Mouse (Mus musculus): ENCODE measurements around the gene Ttc4. TPM values are rescaled to one million over a fixed set of nuclear protein-coding genes. Genes with fewer than 3 reads are reported as not detected.

Gene Ttc4
- polyA plus RNA-seq (2012; rRNA removed) = 12.4 and 14.4 TPM in 2 replicates

DNA sequence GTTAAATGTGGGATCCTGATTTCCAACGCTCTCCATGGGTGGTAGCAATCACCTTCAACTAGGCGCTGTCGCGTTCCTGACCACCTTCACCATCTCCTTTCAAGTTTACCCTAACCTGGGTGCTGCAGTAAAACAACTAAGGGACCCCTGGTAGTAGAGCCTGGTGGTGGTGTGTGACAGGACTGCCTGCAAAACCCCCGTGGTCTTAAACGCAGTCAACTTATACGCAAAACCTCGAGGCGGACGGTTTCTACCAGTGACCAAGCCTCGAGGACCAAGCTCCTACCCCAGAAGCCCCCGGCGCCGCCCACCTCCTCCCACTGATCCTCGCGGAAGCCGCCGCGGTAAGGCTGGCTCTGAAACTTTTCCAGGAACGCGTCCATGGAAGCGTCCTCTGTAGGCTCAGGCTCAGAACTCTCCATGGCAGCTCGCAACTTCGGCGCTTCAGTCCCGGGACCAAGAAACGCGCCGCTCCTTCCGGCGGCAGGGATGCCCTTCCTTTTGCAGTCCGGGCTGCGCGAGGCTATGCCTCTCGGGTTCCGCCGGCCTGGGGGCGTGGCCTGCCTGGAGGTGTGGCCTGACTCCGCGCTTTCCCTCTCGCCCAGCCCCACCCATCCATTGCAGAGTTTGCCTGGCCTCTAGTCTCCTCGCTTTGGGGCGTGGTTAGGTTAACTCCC, at the start of gene Ttc4:
Ttc4 (minus strand) TSS at position 503 of the 677 bp plus-strand sequence.

DNA sequence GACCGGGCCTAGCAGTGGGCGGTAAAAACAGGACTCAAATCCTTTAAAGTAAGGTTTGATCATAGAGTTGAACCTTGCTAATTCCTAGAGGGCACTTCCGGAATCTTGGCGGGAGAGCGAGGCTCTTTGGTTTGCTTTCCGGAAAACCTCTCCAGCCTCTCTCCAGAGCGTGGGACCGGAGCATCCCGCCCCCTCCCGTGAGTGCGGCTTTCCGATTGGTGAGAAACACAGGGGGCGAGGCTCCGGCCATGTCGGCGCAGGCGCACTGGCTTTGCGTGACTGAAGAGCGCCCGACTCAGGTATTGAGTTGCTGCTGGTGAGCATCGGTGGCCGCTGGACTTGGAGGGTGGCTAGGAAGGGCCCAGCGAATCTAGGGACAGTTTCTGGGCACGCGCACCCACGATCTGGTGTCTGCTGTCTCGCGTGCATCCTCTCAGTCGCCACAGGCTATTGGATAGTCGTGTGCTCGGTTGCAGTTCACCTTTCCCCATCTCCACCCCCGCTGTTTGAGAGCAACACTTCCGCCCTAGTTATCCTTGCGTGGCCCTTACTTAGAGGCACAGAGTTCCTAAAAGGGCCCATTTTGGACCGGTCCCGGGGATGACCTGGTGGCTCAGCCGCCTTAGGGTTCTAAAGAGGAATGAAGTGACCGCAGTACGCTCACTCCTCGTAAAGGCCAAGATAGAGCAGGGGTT, 27.8 kb downstream of the Ttc4 start, which contains the start of gene Pars2:
Pars2 (plus strand) TSS at position 237 of the 695 bp plus-strand sequence.

DNA sequence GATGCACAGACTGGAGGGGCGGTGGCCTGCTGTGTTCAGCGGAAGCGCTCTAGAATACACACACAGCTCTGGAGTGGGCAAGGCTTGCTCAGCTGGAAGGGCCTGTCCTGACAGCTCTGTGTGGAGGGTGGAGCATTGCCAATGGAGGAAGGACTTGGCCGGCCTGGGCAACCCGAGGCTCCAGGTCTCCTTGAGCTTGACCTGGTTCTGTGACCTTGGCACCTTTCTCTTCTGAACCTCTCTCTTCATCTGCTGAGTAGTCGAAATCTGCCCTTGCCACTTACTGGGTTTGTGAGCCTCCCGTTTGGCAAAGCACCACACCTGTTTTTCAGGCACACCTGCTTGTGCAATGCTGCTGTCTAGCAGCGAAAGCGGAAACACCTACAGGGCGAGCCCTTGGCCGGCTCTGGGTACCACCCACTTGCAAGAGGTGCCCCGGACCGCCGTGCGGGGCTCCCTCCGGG, 56.7 kb downstream of the Ttc4 start, which contains the start of gene Ttc22:
Ttc22 (plus strand) TSS at position 403 of the 464 bp plus-strand sequence.

DNA sequence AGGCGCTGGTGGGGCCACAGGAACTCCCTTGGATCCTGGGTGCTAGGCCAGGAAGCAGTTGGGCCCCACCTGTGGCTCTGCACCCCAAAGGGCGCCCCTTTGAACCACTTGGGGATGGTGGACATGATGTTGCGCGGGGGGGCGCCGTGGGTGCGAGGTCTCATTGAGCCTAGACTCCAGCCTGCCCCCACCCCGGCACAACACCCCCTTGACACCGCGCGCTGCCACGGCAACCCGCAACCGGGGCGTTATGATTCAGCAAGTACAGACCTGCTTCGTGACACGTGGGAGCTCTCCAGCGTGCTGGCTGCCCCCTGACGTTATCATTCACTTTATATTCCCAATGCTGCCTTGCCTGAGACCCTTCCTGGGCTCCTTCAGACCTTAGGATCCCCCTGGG, 61.7 kb downstream of the Ttc4 start, which contains the start of gene Lexm:
Lexm (minus strand) TSS at position 186 of the 400 bp plus-strand sequence.

Other genes starting within 250 kb of the Ttc4 start
- gene Pcsk9, start 214.6 kb downstream of the Ttc4 start, polyA plus RNA-seq (2012; rRNA removed) = 0.52 and 1.5 TPM in 2 replicates
- 0.09 TPM in 1 of 2 replicates, not detected in the other for gene Bsnd, start 186.7 kb downstream of the Ttc4 start, polyA plus RNA-seq (2012; rRNA removed)
- gene Dhcr24, start 117.9 kb downstream of the Ttc4 start, polyA plus RNA-seq (2012; rRNA removed) = 54.1 and 65.5 TPM in 2 replicates
- gene Lexm, start 61.7 kb downstream of the Ttc4 start, polyA plus RNA-seq (2012; rRNA removed) = not detected in 2 replicates
- 20.5 and 29.3 TPM in 2 replicates for gene Ttc22, start 56.5 kb downstream of the Ttc4 start, polyA plus RNA-seq (2012; rRNA removed)
- gene Pars2, start 27.9 kb downstream of the Ttc4 start, polyA plus RNA-seq (2012; rRNA removed) = 2.9 and 3.0 TPM in 2 replicates
- 0.24 and 0.29 TPM in 2 replicates for gene Mroh7, start 52.0 kb upstream of the Ttc4 start, polyA plus RNA-seq (2012; rRNA removed)
- gene Fam151a, start 54.9 kb upstream of the Ttc4 start, polyA plus RNA-seq (2012; rRNA removed) = 0.30 TPM in 1 of 2 replicates, not detected in the other
- gene Acot11, start 126.1 kb upstream of the Ttc4 start, polyA plus RNA-seq (2012; rRNA removed) = 10.4 and 13.1 TPM in 2 replicates
- 28.7 and 40.7 TPM in 2 replicates for gene Ssbp3, start 231.8 kb upstream of the Ttc4 start, polyA plus RNA-seq (2012; rRNA removed)